Mouse (Mus musculus): ENCODE results near the gene Pik3ap1. TPM values are rescaled to one million over a fixed set of nuclear protein-coding genes. Genes with fewer than 3 reads are reported as not detected.
A peak's percentile ranks its signal among the peaks of the same experiment; 100 is the strongest.

Pik3ap1 gene
- total and polyA plus RNA-seq, 3 experiments: 1.3 to 2.0 (median 2.0) TPM

- peaks cover 3% of the 10 kb centered on the region for H3K4me1 ChIP-seq (ENCODE audit: control insufficient read depth, insufficient read depth, low read length)
- no peak overlapping the region for H3K4me3 ChIP-seq
- H3K36me3 ChIP-seq (ENCODE audit: control insufficient read depth, insufficient read depth, low read length): no peaks in the 10 kb centered on the region
- 83% methylated on average over 6 of the region's 6 CpGs for whole genome bisulfite sequencing
- H3K27me3 ChIP-seq (ENCODE audit: control insufficient read depth, insufficient read depth, low read length): no peaks in the 10 kb centered on the region
- intact Hi-C loops (cut with DNase I): no loop called here
- no peak for DNase-seq
- TF ChIP-seq POLR2A (IDR thresholded peaks at IDR 0.05; ENCODE audit: insufficient read depth, low read depth, low read length) (no peak), CTCF (IDR thresholded peaks at IDR 0.05) (no peak), EP300 (IDR thresholded peaks at IDR 0.05; ENCODE audit: insufficient read depth, low read depth, low read length) (no peak)
- no peaks in the 10 kb centered on the region for H3K79me2 ChIP-seq (replicated peaks; ENCODE audit: control insufficient read depth, insufficient read depth, low read length)
- H3K9ac ChIP-seq (ENCODE audit: low read depth, low read length): no peak overlapping the region
- no peak overlapping the region for H3K27ac ChIP-seq
Measured at GRCm38 (mm10) chr19:41342592-41343090, 42.3 kb downstream of the Pik3ap1 start.

GRCm38 (mm10) chr19:41341677-41342076 lies 43.2 kb downstream of the Pik3ap1 start:
- intact Hi-C loops (cut with DNase I): no loop called here
- Histone ChIP-seq H3K27ac (no peak overlapping the region), H3K4me1 (ENCODE audit: control insufficient read depth, insufficient read depth, low read length) (peaks cover 3% of the 10 kb centered on the region), H3K27me3 (ENCODE audit: control insufficient read depth, insufficient read depth, low read length) (no peaks in the 10 kb centered on the region), H3K4me3 (no peak overlapping the region), H3K36me3 (ENCODE audit: control insufficient read depth, insufficient read depth, low read length) (no peaks in the 10 kb centered on the region), H3K9ac (ENCODE audit: low read depth, low read length) (no peak overlapping the region), H3K79me2 (replicated peaks; ENCODE audit: control insufficient read depth, insufficient read depth, low read length) (no peaks in the 10 kb centered on the region)
- 51% methylated on average over 5 of the region's 5 CpGs for WGBS
- TF ChIP-seq EP300 (IDR thresholded peaks at IDR 0.05; ENCODE audit: insufficient read depth, low read depth, low read length) (no peak), POLR2A (IDR thresholded peaks at IDR 0.05; ENCODE audit: insufficient read depth, low read depth, low read length) (no peak), CTCF (IDR thresholded peaks at IDR 0.05) (no peak)
- DNase-seq: peak in 1 of 2 experiments; percentile 28

GRCm38 (mm10) chr19:41339020-41339836 lies 45.7 kb downstream of the Pik3ap1 start:
- intact Hi-C loops (cut with DNase I): no loop called here
- WGBS: 37% methylated on average over 21 of the region's 21 CpGs
- H3K9ac ChIP-seq (ENCODE audit: low read depth, low read length): no peak overlapping the region
- peaks cover 3% of the 10 kb centered on the region for H3K4me1 ChIP-seq (ENCODE audit: control insufficient read depth, insufficient read depth, low read length)
- no peaks in the 10 kb centered on the region for H3K27me3 ChIP-seq (ENCODE audit: control insufficient read depth, insufficient read depth, low read length)
- peak in 1 of 2 experiments; percentile 71 for DNase-seq
- peak overlapping the region; percentile 26 for H3K27ac ChIP-seq
- TF ChIP-seq EP300 (IDR thresholded peaks at IDR 0.05; ENCODE audit: insufficient read depth, low read depth, low read length) (0 out of 2 replicates have a peak, but pooled peaks have one; percentile 6), POLR2A (IDR thresholded peaks at IDR 0.05; ENCODE audit: insufficient read depth, low read depth, low read length) (no peak), CTCF (IDR thresholded peaks at IDR 0.05) (no peak)
- no peaks in the 10 kb centered on the region for H3K36me3 ChIP-seq (ENCODE audit: control insufficient read depth, insufficient read depth, low read length)
- no peak overlapping the region for H3K4me3 ChIP-seq
- no peaks in the 10 kb centered on the region for H3K79me2 ChIP-seq (replicated peaks; ENCODE audit: control insufficient read depth, insufficient read depth, low read length)

DNA sequence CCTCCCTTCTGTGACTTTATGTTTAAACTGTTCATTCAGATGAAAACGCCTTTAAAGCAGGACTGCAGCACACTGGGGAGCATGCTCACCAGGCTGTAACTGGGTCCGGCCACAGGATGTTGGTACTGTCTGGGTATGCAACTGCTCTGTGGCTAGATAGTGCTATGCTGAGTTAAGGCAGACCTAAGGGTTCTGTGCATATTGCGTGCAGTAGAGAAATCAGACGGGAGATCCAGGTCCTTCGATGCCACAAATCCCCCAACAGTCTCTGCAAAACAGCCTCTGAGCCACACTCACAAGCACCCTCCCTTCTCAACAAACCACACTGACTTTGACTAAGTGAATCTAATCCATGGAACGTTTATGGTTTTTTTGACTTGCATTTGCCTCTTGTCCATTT lies 46.5 kb downstream of the Pik3ap1 start:
- TF ChIP-seq POLR2A (IDR thresholded peaks at IDR 0.05; ENCODE audit: insufficient read depth, low read depth, low read length) (no peak), CTCF (IDR thresholded peaks at IDR 0.05) (no peak), EP300 (IDR thresholded peaks at IDR 0.05; ENCODE audit: insufficient read depth, low read depth, low read length) (no peak)
- Histone ChIP-seq H3K36me3 (ENCODE audit: control insufficient read depth, insufficient read depth, low read length) (no peaks in the 10 kb centered on the region), H3K27ac (no peak overlapping the region), H3K27me3 (ENCODE audit: control insufficient read depth, insufficient read depth, low read length) (no peaks in the 10 kb centered on the region), H3K79me2 (replicated peaks; ENCODE audit: control insufficient read depth, insufficient read depth, low read length) (no peaks in the 10 kb centered on the region), H3K9ac (ENCODE audit: low read depth, low read length) (no peak overlapping the region), H3K4me3 (no peak overlapping the region), H3K4me1 (ENCODE audit: control insufficient read depth, insufficient read depth, low read length) (peaks cover 3% of the 10 kb centered on the region)
- intact Hi-C loops (cut with DNase I): no loop called here
- 91% methylated on average over 6 of the region's 6 CpGs for WGBS
- no peak for DNase-seq

DNA sequence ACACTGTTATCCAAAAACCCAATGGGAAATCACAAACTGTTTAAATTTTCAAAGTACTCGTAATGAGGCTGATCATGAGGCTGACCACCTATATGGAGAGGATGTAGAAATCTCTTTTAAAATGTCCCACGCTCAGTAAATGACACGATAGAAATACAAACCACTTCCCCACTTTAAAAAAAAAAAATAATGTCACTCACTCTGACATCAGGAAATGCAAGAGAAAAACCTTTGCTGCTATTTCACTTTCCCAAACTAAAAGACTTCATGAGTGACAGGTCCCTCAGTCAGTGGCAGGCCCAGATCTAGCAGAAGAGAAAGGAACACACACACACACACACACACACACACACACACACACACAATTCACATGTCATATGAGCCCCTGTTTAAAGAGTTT lies 49.2 kb downstream of the Pik3ap1 start:
- intact Hi-C loops (cut with DNase I): no loop called here
- H3K79me2 ChIP-seq (replicated peaks; ENCODE audit: control insufficient read depth, insufficient read depth, low read length): no peaks in the 10 kb centered on the region
- H3K27ac ChIP-seq: no peak overlapping the region
- no peaks in the 10 kb centered on the region for H3K36me3 ChIP-seq (ENCODE audit: control insufficient read depth, insufficient read depth, low read length)
- WGBS: 88% methylated on average over 3 of the region's 3 CpGs
- H3K27me3 ChIP-seq (ENCODE audit: control insufficient read depth, insufficient read depth, low read length): no peaks in the 10 kb centered on the region
- peaks cover 3% of the 10 kb centered on the region for H3K4me1 ChIP-seq (ENCODE audit: control insufficient read depth, insufficient read depth, low read length)
- H3K4me3 ChIP-seq: no peak overlapping the region
- no peak for DNase-seq
- H3K9ac ChIP-seq (ENCODE audit: low read depth, low read length): no peak overlapping the region
- TF ChIP-seq POLR2A (IDR thresholded peaks at IDR 0.05; ENCODE audit: insufficient read depth, low read depth, low read length) (no peak), EP300 (IDR thresholded peaks at IDR 0.05; ENCODE audit: insufficient read depth, low read depth, low read length) (no peak), CTCF (IDR thresholded peaks at IDR 0.05) (no peak)

DNA sequence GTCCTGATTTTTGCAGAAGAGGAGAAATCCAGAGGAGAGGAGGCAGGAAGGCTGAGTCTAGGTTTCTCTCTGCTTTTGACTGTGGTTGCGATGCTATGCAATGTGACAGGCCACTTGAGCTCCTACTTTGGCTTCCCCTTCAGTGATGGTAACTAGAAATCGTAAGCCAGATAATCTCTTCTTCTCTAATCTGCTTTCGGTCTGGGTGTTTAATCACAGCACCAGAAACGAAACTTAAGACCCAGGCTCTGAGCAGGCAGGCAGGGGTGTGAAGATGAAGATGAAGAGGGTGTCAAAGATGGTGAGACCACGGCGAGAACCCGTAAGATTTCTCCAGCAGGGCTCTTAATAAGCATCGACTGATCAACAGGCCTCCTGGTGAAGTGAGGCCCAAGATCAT lies 51.9 kb downstream of the Pik3ap1 start:
- Histone ChIP-seq H3K79me2 (replicated peaks; ENCODE audit: control insufficient read depth, insufficient read depth, low read length) (no peaks in the 10 kb centered on the region), H3K9ac (ENCODE audit: low read depth, low read length) (no peak overlapping the region), H3K27ac (no peak overlapping the region), H3K4me3 (no peak overlapping the region), H3K36me3 (ENCODE audit: control insufficient read depth, insufficient read depth, low read length) (no peaks in the 10 kb centered on the region), H3K27me3 (ENCODE audit: control insufficient read depth, insufficient read depth, low read length) (no peaks in the 10 kb centered on the region), H3K4me1 (ENCODE audit: control insufficient read depth, insufficient read depth, low read length) (no peaks in the 10 kb centered on the region)
- WGBS: 64% methylated on average over 8 of the region's 8 CpGs
- intact Hi-C loops (cut with DNase I): no loop called here
- DNase-seq: no peak
- TF ChIP-seq POLR2A (IDR thresholded peaks at IDR 0.05; ENCODE audit: insufficient read depth, low read depth, low read length) (no peak), CTCF (IDR thresholded peaks at IDR 0.05) (no peak), EP300 (IDR thresholded peaks at IDR 0.05; ENCODE audit: insufficient read depth, low read depth, low read length) (no peak)
